Mouse (Mus musculus) embryonic fibroblast, embryonic 13.5 days (primary cell): ENCODE measurements around the gene Osbpl8.

Source experiments
- CTCF ChIP-seq: IDR thresholded peaks from 2 replicates; pipeline ENCODE4 v1.5.1; 2011; ENCODE audit warnings: mild to moderate bottlenecking, control low read depth, low read length, moderate library complexity, borderline replicate concordance; ENCODE audit not compliant: insufficient read depth
- POLR2A ChIP-seq: IDR thresholded peaks from 2 replicates; pipeline ENCODE4 v1.6.1; 2011; ENCODE audit warnings: low read depth, mild to moderate bottlenecking, control low read depth, low read length, moderate library complexity

- TF ChIP-seq POLR2A (no peak), CTCF (no peak)
Observed at GRCm38 (mm10) chr10:111163025-111163424, 1.5 kb upstream of the Osbpl8 start.
